In genomic region chr2:164994156-164994555, GRCm38 (mm10) we compare ENCODE assay signal across 21 mouse cellular contexts. TPM values are rescaled to one million over a fixed set of nuclear protein-coding genes. Genes with fewer than 3 reads are reported as not detected.
DNase-seq lines count a peak whose midpoint lies in the region; ATAC-seq and TF ChIP-seq lines count a peak whose summit lies in the region.
"Had no signal": no experiment of that assay in that cellular context is flagged by ENCODE, and none has a peak within 500 bp of the region (broad histone marks: within the 10 kb centered on the region; RNA-seq: fewer than 3 reads in every experiment).

No protein-coding gene starts in this region.

- TF ChIP-seq CTCF in left cerebral cortex, adult 2 months (IDR thresholded peaks at IDR 0.05) = no peak
- no peak for TF ChIP-seq CTCF in thymus, adult 2 months (IDR thresholded peaks at IDR 0.05; ENCODE audit: borderline replicate concordance, control insufficient read depth, extremely low read depth, insufficient read depth, low read length, poor library complexity)

- H3K4me1 ChIP-seq in thymus, adult 2 months (replicated peaks; ENCODE audit: control insufficient read depth, insufficient read depth, low read length) = no peaks in the 10 kb centered on the region

- peak; percentile 65; the same call in 1 of the 2 replicates for ATAC-seq in cerebellum, adult (ENCODE audit: insufficient number of reproducible peaks, low FRiP score, low TSS enrichment)
- ATAC-seq: CD4-positive, CD25-positive, alpha-beta regulatory T cell, adult 4 months; forebrain, embryonic 15.5 days had no signal

- H3K4me3 ChIP-seq in left cerebral cortex, adult 2 months = no peak overlapping the region
- no peak overlapping the region for H3K4me3 ChIP-seq in thymus, adult 2 months (ENCODE audit: control insufficient read depth, insufficient read depth, low read length)
- H3K4me3 ChIP-seq: embryonic facial prominence, embryonic 15.5 days; erythroblast, embryonic 14.5 days; forebrain, embryonic 10.5 days; forebrain, embryonic 15.5 days; heart, adult 2 months; heart, embryonic 15.5 days; hindbrain, embryonic 13.5 days had no signal

- H3K27me3 ChIP-seq in thymus, adult 2 months (ENCODE audit: control insufficient read depth, insufficient read depth, low read length) = peaks cover 6% of the 10 kb centered on the region; the same call in 1 of the 2 replicates

- DNase-seq in cerebellum, adult 8-10 months = no peak
- DNase-seq in left cerebral cortex, adult 2 months (ENCODE audit: extremely low spot score in 1 of 2, low spot score in 2 of 2) = no peak
- DNase-seq in left cerebral cortex, postnatal 4 days = no peak
- DNase-seq in cerebellum, postnatal 36 days = peak; percentile 54 to 57
- DNase-seq in thymus, adult 2 months = no peak
- DNase-seq in adrenal gland, postnatal 10 days = no peak
- DNase-seq: adrenal gland, postnatal 14 days; B cell, adult 2 months; embryo, embryonic 11 days; gastrocnemius, postnatal 14 days; heart, adult 2 months; heart, postnatal 14 days; kidney, adult 11 months had no signal

- WGBS in thymus, adult 2 months = 95% methylated on average over 11 of the region's 11 CpGs

- H3K27ac ChIP-seq in left cerebral cortex, adult 2 months = peak overlapping the region; percentile 84
- H3K27ac ChIP-seq in thymus, adult 2 months (ENCODE audit: control insufficient read depth, insufficient read depth, low read length) = no peak overlapping the region
- H3K27ac ChIP-seq: embryonic facial prominence, embryonic 15.5 days; forebrain, embryonic 10.5 days; forebrain, embryonic 15.5 days; heart, adult 2 months; heart, embryonic 15.5 days; hindbrain, embryonic 13.5 days had no signal

- H3K36me3 ChIP-seq in thymus, adult 2 months (ENCODE audit: control insufficient read depth, insufficient read depth, low read length) = no peaks in the 10 kb centered on the region
- H3K36me3 ChIP-seq: heart, embryonic 15.5 days had no signal

- TF ChIP-seq POLR2A in thymus, adult 2 months (IDR thresholded peaks at IDR 0.05; ENCODE audit: control insufficient read depth, extremely low read depth, insufficient read depth, low read length, poor library complexity) = no peak

- intact Hi-C loops in left cerebral cortex, adult 2 months (cut with DNase I) = loop anchor here (2.0 kb wide), 1 partner anchor 25 kb away; no protein-coding TSS in a partner anchor
- intact Hi-C loops in left cerebral cortex, postnatal 4 days (cut with DNase I) = no loop called here

RNA-seq across cellular contexts. Expression of gene Slc12a5, which starts 33.6 kb away (rescaled TPM):
- 100 to 1,000 TPM; 575 to 581 TPM for total RNA-seq in left cerebral cortex, adult 2 months (2021)
- 100 to 1,000 TPM; 158 to 181 TPM for total RNA-seq in left cerebral cortex, postnatal 4 days (2021)
- 0.70 and 1.3 TPM in 2 replicates for polyA plus RNA-seq in thymus, adult 2 months (2012; rRNA removed)
- 1 to 10 TPM; 4.5 to 7.7 TPM for total RNA-seq in adrenal gland, postnatal 10 days (2021)
- polyA plus RNA-seq: erythroblast, embryonic 14.5 days had no signal

RNA-seq across cellular contexts. Expression of gene Ncoa5, which starts 40.5 kb away (rescaled TPM):
- total RNA-seq in left cerebral cortex, adult 2 months (2021) = 10 to 100 TPM; 55.5 to 57.5 TPM
- total RNA-seq in left cerebral cortex, postnatal 4 days (2021) = 100 to 1,000 TPM; 107 to 111 TPM
- polyA plus RNA-seq in thymus, adult 2 months (2012; rRNA removed) = 72.3 and 73.7 TPM in 2 replicates
- total RNA-seq in adrenal gland, postnatal 10 days (2021) = 10 to 100 TPM; 29.3 to 35.9 TPM

RNA-seq across cellular contexts. Expression of gene Mmp9, which starts 53.6 kb away (rescaled TPM):
- total RNA-seq in left cerebral cortex, adult 2 months (2021) = 1 to 10 TPM; 1.4 TPM
- 1 to 10 TPM; 2.1 to 2.3 TPM for total RNA-seq in left cerebral cortex, postnatal 4 days (2021)
- 29.1 and 31.7 TPM in 2 replicates for polyA plus RNA-seq in thymus, adult 2 months (2012; rRNA removed)
- total RNA-seq in adrenal gland, postnatal 10 days (2021) = 10 to 100 TPM in 1 of 2 experiments, 1 to 10 TPM in 1; 2.6 to 24.5 TPM
- polyA plus RNA-seq: erythroblast, embryonic 14.5 days had no signal

Comparison
In these comparisons a context has a peak if more than half of its experiments do, and no peak if none do; other contexts are left out.
1. DNase-seq: peak in cerebellum, postnatal 36 days (2 of 2); none in cerebellum, adult 8-10 months (single experiment), left cerebral cortex, adult 2 months (0 of 2), left cerebral cortex, postnatal 4 days (single experiment), thymus, adult 2 months (single experiment) and adrenal gland, postnatal 10 days (single experiment).
2. RNA of gene Slc12a5, which starts 33.6 kb away (total RNA-seq): 575 to 581 TPM in left cerebral cortex, adult 2 months and 158 to 181 TPM in left cerebral cortex, postnatal 4 days; 4.5 to 7.7 TPM in adrenal gland, postnatal 10 days; every median in the first group is over 10 times any median in the second.